Mouse (Mus musculus) ES-Bruce4 (cell line): ENCODE measurements around the gene Trim46. TPM values are rescaled to one million over a fixed set of nuclear protein-coding genes. Genes with fewer than 3 reads are reported as not detected.

Source experiments
- H3K27ac ChIP-seq: 2 replicates; pipeline ENCODE4 v1.5.1; 2012; ENCODE audit warnings: low read length, inconsistent platforms; ENCODE audit not compliant: insufficient read depth
- H3K27me3 ChIP-seq: 2 replicates; pipeline ENCODE4 v1.6.1; 2012; ENCODE audit warnings: mild to moderate bottlenecking, low read length, inconsistent platforms; ENCODE audit not compliant: control insufficient read depth, poor library complexity, insufficient read depth, severe bottlenecking
- H3K36me3 ChIP-seq: 2 replicates; pipeline ENCODE4 v1.6.1; 2012; ENCODE audit warnings: inconsistent platforms, mild to moderate bottlenecking, low read length, moderate library complexity; ENCODE audit not compliant: control insufficient read depth, poor library complexity, insufficient read depth, severe bottlenecking
- H3K4me1 ChIP-seq: one replicate; pipeline ENCODE4 v1.8.1; 2011; ENCODE audit warnings: low read length; ENCODE audit not compliant: control insufficient read depth, insufficient read depth
- H3K4me3 ChIP-seq: 2 replicates; pipeline ENCODE4 v1.5.1; 2011; ENCODE audit warnings: low read depth, mild to moderate bottlenecking, low read length
- H3K9ac ChIP-seq: 2 replicates; pipeline ENCODE4 v1.6.1; 2012; ENCODE audit warnings: low read depth, mild to moderate bottlenecking, inconsistent platforms; ENCODE audit not compliant: poor library complexity, severe bottlenecking
- H3K9me3 ChIP-seq: replicated peaks from 2 replicates; pipeline ENCODE4 v1.6.1; 2012; ENCODE audit warnings: mild to moderate bottlenecking, low read length, inconsistent platforms; ENCODE audit not compliant: control insufficient read depth, poor library complexity, insufficient read depth, severe bottlenecking
- CTCF ChIP-seq: IDR thresholded peaks from one replicate; pipeline ENCODE4 v1.8.1; 2011; ENCODE audit warnings: low read depth, low read length
- EP300 ChIP-seq: IDR thresholded peaks from 2 replicates; pipeline ENCODE4 v1.6.1; 2011; ENCODE audit warnings: low read depth, low read length; ENCODE audit not compliant: insufficient read depth
- POLR2A ChIP-seq: IDR thresholded peaks from one replicate; pipeline ENCODE4 v1.8.1; 2011; ENCODE audit warnings: low read length; ENCODE audit not compliant: insufficient read depth
- polyA plus RNA-seq: library from polyadenylated mRNA; stranded (reverse); fragments of >200 nt; gene quantifications from 2 replicates; pipeline ENCODE4 v1.2.4, GENCODE M21; 2011; ENCODE audit warnings: low read depth; ENCODE audit not compliant: missing spikeins, insufficient read depth, insufficient read length

Gene Trim46
- polyA plus RNA-seq, 1 experiment = 5.7 TPM

DNA sequence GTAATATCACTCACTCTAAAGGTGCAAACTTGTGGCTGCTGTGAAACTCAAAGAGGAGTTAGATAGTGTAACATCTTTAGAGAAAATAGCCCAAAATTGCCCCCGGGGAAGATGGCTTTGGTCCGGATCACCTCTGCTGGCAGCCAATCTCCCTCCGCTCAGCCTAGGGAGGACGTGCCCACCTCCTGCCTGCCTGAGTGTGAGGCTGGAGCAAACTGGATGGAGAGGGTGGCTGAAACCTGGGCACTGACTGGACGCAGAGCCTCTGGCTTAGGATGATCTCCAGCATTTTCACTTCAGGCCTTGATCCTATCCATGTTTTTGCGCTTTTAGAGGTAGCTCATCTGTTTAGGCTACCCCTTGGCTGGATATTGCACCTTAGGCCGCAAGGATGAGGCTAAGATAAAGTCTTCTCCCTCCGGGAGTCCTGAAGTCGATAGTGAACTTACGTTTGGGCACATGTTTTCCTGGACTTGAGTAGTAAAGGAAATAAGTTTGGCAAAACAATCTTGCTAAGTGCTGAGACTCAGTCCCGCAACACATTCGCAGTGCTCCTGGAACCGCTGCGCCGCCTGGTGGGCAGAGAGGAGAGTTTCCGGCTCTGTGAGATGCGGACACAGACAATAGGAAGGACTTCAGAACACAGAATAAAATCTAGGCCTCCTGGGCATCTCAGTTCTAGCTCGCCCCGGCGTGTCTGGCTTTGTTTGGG lies 35.6 kb upstream of the Trim46 start:
- H3K9ac ChIP-seq = peak overlapping the region; percentile 77
- no peaks in the 10 kb centered on the region for H3K36me3 ChIP-seq
- H3K27ac ChIP-seq = no peak overlapping the region
- H3K9me3 ChIP-seq = no peaks in the 10 kb centered on the region
- no peaks in the 10 kb centered on the region for H3K27me3 ChIP-seq
- TF ChIP-seq POLR2A (no peak), EP300 (no peak), CTCF (no peak)
- no peak overlapping the region for H3K4me3 ChIP-seq
- peaks cover 2% of the 10 kb centered on the region for H3K4me1 ChIP-seq

DNA sequence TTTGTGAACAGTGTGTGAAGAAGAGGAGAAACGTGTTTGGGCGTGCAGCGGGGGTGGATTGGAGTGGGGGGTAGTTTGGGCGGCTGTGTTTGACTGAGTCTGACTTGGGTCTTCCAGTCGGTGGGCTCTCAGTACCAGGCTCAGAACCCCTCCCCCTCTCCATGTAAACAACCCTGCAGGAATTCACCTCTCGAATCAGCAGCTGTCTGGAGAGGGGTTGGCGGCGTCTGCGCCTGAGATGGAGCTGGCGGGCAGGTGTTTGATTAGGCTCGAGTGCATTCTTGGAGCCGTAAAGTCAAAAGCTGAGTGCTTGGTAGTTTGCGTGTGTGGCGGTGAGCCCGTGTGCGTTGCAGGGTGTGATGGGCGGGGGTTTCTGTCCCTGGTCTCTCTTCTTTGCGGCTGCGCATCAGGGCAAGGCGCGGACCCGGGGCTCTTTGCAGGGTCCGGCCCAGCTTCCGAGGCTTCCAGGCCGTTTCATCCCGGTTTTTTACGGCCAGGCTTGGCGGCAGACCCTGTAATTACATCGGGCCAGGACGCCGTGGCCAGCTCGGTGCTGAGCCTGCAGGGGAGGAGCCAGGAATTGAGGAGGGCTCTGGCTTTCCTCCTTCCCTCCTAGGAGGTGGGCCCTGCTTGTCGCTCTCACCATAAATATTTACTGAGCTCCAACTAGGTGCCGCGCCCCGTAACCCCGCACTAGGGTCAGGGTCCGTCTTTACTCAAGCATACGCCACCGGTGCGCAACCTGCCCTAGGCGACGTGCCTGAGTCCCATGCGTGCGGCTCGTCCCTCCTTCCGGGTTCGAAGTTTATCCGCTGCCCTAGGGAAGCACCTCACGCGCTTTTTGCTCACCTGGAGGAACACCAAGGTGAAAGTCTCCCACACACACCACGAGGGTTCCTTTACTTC lies 34.8 kb upstream of the Trim46 start, which contains the start of gene Efna1:
Gene Efna1 (minus strand): TSS at position 537 of the 906 bp plus-strand sequence.
- Histone ChIP-seq H3K27me3 (no peaks in the 10 kb centered on the region), H3K4me3 (peak within 1 kb of the TSS; percentile 71), H3K27ac (no peak within 1 kb of the TSS), H3K4me1 (peaks cover 2% of the 10 kb centered on the region), H3K9me3 (no peaks in the 10 kb centered on the region), H3K9ac (peak within 1 kb of the TSS; percentile 77), H3K36me3 (no peaks in the 10 kb centered on the region)
- TF ChIP-seq EP300 = no peak
- no peak for TF ChIP-seq CTCF
- no peak for TF ChIP-seq POLR2A

DNA sequence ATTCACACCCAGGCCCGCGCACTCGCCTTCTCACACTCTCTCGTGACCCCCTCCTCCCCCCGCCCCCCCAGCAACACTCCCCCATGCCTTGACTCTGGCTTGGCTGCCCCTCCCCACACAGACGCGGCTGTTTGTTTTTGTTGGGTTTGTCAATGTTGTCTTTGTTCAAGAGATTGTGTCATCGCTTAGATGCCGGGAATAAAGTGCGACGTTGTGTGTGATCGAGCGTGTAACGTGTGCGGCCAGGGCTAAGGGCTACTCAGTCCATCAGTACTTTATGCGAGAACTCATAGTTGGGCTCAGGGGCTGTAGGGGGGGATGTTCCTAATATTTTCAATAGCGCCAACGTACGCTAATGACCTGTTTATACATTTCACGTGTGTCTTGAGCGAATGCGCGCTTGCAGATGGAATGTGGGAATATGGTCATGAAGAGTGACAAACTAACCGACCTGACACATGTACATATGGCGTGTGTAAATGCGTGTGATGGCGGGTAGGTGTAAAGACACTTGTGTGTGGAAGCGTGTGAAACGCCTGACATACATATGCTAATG lies 34.0 kb upstream of the Trim46 start:
- no peaks in the 10 kb centered on the region for H3K36me3 ChIP-seq
- TF ChIP-seq EP300 = no peak
- no peak for TF ChIP-seq CTCF
- TF ChIP-seq POLR2A = no peak
- no peaks in the 10 kb centered on the region for H3K27me3 ChIP-seq
- H3K9ac ChIP-seq = peak overlapping the region; percentile 77
- H3K4me1 ChIP-seq = peaks cover 2% of the 10 kb centered on the region
- H3K27ac ChIP-seq = no peak overlapping the region
- H3K4me3 ChIP-seq = peak overlapping the region; percentile 71
- H3K9me3 ChIP-seq = no peaks in the 10 kb centered on the region

DNA sequence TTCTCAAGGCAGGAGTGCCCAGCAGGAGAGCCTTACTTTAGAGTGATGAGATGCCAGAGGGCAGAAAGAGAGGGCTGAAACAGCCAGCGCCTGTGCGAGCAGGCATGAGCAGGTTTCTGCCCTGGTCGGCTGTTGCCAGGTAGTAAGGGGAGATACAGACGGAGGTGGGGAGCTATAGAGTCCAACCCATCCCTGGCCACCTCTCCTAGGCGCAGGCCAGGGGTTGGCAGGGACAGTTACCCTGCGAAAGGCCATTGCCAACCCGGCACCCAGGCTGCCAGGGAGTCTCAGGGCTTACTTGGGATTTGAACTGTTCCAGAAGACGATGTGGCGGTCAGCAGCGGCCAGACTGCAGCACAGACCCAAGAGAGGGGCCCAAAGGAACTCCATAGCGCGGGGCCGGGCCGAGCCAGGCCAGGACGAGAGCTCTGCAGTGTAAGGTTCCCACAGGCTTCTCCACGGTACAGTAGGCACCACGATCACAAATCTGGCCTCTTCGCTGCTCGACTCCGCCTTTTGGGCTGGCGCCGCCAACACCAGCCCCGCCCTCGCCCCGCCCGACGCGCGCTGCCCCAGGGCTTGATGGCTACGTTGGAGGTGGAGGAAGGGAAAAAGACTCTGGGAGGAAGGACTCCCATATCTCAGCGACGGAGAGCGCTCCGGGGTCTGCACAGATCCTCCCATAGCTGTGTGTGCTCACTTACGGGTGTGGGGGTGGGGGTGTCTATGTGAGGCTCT lies 33.2 kb upstream of the Trim46 start:
- H3K27me3 ChIP-seq = no peaks in the 10 kb centered on the region
- no peak overlapping the region for H3K27ac ChIP-seq
- no peak for TF ChIP-seq EP300
- no peak for TF ChIP-seq CTCF
- no peak for TF ChIP-seq POLR2A
- no peaks in the 10 kb centered on the region for H3K9me3 ChIP-seq
- H3K36me3 ChIP-seq = no peaks in the 10 kb centered on the region
- H3K4me3 ChIP-seq = peak overlapping the region; percentile 71
- H3K9ac ChIP-seq = peak overlapping the region; percentile 77
- H3K4me1 ChIP-seq = no peaks in the 10 kb centered on the region

DNA sequence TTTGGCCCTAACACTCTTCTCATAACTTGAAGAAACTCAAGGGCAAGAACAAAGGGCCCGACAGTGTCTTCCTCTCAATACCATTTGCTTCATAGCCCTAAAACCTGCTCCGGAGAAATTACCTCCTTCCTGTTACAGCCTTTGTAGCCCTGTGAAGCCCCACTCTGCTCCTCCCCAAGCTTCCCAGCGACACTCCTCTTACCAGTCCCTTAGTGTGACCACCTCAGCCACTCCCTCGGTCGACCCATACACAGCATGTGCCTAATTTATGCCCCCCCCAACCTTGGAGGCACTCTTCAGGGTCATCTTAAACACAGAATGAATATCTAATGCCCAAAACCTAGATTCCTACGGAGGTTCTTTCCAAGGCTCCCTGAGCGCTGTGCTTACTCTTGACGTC lies 32.5 kb upstream of the Trim46 start:
- peak overlapping the region; percentile 77 for H3K9ac ChIP-seq
- no peaks in the 10 kb centered on the region for H3K9me3 ChIP-seq
- H3K27ac ChIP-seq = no peak overlapping the region
- no peaks in the 10 kb centered on the region for H3K36me3 ChIP-seq
- H3K4me3 ChIP-seq = peak overlapping the region; percentile 71
- TF ChIP-seq POLR2A = no peak
- no peaks in the 10 kb centered on the region for H3K4me1 ChIP-seq
- no peaks in the 10 kb centered on the region for H3K27me3 ChIP-seq

DNA sequence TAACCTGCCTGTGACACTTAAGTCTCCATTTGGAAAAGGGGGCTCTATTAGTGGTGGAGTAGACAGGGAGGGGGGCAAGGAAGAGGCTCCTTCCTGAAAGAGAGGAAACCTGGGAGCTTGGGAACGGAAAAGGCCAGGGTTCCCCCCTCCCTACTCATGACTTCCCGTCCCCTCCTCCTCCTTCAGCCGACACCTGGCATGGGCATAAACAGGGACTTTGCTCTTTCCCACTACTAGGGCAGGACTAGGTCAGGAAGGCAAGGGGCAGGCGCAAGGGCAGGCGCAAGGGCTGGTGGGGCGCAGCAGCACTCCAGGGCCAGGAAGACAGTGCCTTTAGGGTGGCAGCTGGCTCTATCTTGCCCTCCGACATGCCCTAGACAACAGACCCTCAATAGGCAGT lies 32.0 kb upstream of the Trim46 start:
- Histone ChIP-seq H3K9me3 (no peaks in the 10 kb centered on the region), H3K27ac (no peak overlapping the region), H3K4me3 (no peak overlapping the region), H3K9ac (no peak overlapping the region), H3K4me1 (no peaks in the 10 kb centered on the region), H3K36me3 (no peaks in the 10 kb centered on the region), H3K27me3 (no peaks in the 10 kb centered on the region)
- TF ChIP-seq CTCF (no peak), POLR2A (no peak), EP300 (no peak)
